Mouse (Mus musculus): ENCODE results near the gene Olfr307.

- TF ChIP-seq CTCF (IDR thresholded peaks at IDR 0.05; ENCODE audit: low read depth, low read length) (no peak), POLR2A (IDR thresholded peaks at IDR 0.05; ENCODE audit: extremely low read depth, insufficient read depth, low read length) (no peak)
Measured at GRCm38 (mm10) chr7:86321323-86321722, 16.1 kb downstream of the Olfr307 start.
